Mouse (Mus musculus): ENCODE results near the gene Gm7579.
"Not testable (repeated sequence)": the region's sequence is repeated elsewhere in the genome, so short reads cannot be mapped to it uniquely, and the experiment has no call there.

The Gm7579 gene

DNA sequence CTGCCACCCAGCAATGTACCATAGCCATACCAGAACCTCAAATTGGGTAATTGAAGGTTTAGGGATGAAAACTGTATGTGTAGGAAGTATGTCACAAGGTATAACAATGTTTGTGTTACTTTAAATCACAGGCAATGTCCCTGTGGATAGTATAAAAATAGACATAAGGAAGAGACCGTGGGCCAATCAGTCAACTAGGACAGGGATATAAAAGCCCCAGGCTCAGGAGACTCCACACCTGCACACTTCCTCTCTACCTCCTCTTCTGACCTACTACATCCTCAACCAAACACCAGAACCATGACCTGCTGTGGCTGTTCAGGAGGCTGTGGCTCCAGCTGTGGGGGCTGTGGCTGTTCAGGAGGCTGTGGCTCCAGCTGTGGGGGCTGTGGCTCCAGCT lies at the start of gene Gm7579:
Gm7579 (plus strand) TSS at position 301 of the 400 bp plus-strand sequence.
- no peak for DNase-seq (ENCODE audit: low read depth, low spot score)

DNA sequence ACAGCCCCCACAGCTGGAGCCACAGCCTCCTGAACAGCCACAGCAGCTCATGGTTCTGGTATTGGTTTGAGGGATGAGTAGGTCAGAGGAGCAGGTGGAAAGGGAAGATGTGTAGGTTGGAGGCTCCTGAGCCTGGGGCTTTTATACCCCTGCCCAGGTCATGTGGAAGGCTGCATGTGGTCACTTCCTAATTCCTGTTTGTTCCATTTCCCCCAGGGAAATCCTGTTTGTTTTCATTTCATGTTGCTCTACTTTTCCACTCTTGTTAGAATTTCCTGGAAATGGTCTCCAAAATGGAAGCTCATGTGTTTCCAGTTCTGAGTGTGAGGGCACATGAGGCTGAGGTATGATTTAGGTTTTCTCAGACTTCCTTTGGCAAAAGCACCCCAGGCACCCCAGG lies 46.0 kb upstream of the Gm7579 start, which contains the start of gene Gm4553:
Gm4553 (minus strand) TSS at position 101 of the 400 bp plus-strand sequence.
- not testable (repeated sequence) for DNase-seq (ENCODE audit: low read depth, low spot score)

DNA sequence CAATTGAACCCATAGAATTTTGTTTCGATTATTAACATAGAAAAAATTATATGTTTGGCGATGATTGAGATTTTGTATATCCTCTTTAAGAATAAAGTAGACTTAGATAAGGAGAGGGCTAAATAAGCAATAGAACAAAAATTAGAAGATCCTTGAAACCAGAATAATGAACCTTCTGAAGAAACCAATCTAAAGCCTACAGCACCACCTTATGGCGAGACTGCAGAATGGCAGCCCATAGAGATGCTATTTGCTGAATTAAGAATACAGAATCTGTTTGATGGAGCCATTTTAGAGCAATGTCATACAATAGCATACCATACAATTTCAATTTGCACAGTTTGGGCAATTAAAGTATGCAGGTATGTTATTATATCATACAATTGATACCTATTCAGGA lies 41.8 kb upstream of the Gm7579 start:
- DNase-seq (ENCODE audit: low read depth, low spot score), result peak; percentile 62

DNA sequence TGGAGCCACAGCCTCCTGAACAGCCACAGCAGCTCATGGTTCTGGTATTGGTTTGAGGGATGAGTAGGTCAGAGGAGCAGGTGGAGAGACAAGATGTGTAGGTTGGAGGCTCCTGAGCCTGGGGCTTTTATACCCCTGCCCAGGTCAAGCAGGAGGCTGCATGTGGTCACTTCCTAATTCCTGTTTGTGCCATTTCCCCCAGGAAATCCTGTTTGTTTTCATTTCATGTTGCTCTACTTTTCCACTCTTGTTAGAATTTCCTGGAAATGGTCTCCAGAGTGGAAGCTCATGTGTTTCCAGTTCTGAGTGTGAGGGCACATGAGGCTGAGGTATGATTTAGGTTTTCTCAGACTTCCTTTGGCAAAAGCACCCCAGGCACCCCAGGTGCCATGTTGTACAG lies 35.8 kb upstream of the Gm7579 start, which contains the start of gene Krtap5-2:
Krtap5-2 (minus strand) TSS at position 101 of the 400 bp plus-strand sequence.
- not testable (repeated sequence) for DNase-seq (ENCODE audit: low read depth, low spot score)

DNA sequence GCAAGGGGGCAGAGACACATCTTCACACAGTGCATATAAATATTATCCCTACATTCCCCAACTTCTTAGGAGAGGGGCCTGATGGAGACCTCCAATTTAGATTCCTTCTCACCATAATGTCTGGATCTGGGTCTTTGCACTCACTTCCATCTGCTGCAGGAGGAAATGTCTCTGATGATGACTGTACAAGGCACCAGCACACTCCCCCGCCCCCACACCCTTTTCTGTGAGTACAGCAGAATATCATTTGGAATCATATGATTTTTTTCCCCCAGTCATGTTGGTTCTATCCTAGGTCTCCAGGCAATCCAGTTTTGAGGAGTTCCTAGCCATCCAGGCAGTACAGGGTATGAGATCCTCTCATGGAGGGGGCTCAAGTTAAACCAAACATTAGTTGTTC lies 33.0 kb upstream of the Gm7579 start:
- no peak for DNase-seq (ENCODE audit: low read depth, low spot score)

DNA sequence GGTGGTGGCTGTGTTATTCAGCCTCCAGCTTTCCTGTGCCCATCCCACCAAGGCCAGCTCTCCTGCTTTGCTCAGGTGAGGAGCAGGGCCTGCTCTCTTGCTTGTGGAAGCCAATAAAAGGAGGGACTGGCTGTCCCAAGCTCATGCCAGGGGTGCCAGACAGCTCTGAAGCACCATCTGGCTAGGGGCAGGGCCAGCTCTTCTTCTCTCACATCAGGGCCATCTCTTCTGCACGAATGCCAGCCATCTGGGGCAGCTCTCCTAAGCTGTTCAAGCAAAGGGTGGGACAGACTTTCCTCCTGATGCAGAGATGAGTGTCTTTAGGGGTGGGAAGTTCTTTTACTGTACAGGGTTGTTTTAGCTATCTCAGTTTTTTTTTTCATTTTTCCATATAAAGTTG lies 30.6 kb upstream of the Gm7579 start:
- DNase-seq (ENCODE audit: low read depth, low spot score), result no peak

GRCm38 (mm10) chr7:142188156-142188555 lies 23.5 kb upstream of the Gm7579 start:
- no peak for DNase-seq (ENCODE audit: low read depth, low spot score)

- DNase-seq (ENCODE audit: low read depth, low spot score), result no peak
Measured at GRCm38 (mm10) chr7:142190289-142190688, 21.4 kb upstream of the Gm7579 start, which contains the start of gene Gm10153. Gm10153 (minus strand) TSS chr7:142190389.

DNA sequence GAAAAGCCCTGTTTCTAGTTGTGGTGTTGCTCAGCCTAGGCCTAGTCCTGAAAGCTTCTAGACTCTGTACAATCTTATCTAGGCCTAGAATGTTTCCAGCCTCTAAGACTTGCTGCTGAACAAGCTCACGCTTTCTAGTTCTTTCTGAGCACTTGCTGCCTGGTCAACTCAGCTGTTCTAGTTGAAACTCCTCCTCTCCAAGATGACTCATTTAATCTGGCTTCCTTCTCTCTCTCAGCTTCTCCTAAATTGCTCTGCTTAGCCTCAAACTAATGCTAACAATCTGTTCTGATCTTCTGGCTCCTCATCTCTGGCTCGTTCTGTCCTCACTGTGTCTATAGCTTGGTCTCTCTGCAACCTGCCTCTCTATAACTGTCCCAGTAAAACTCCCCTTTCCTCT lies 12.9 kb upstream of the Gm7579 start:
- peak; percentile 27 for DNase-seq (ENCODE audit: low read depth, low spot score)

DNA sequence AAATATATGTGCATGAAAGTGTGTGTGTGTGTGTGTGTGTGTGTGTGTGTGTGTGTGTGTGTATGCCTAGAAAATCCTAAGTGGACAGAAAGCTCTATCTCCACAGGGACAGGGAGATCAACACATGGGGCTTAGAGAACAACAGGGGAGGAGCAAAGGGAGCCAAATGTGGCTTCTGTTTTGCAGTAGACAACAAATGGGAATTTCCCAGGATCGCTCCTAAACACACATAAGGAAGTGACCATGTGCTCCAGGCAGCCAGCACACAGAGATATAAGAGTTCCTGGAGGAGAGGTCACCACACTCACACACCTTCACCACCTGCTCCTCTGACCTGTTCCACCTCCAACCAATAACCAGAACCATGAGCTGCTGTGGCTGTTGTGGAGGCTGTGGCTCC lies 10.6 kb upstream of the Gm7579 start, which contains the start of gene Krtap5-3:
Krtap5-3 (plus strand) TSS at position 301 of the 400 bp plus-strand sequence.
- DNase-seq (ENCODE audit: low read depth, low spot score), result no peak

GRCm38 (mm10) chr7:142205488-142205887 lies 6.2 kb upstream of the Gm7579 start:
- no peak for DNase-seq (ENCODE audit: low read depth, low spot score)

DNA sequence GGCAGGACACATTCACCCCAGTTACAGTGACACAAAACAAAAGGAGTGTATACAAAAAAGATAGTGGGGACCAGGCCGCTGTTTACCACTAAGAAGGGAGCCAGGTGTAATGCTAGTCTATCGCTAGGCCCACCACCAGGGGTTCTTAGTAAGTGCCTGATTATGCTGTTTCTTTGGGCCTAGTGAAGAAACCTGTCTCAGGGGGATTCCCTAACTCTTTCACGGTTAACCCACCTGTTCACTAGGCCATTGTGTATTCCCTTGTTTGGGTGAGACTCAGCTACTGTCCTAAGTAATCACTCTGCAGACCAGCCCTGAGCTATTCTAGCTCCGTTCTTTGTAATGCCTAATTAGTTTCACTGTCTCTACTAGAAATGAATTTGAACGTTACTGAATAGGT lies 4.8 kb upstream of the Gm7579 start:
- DNase-seq (ENCODE audit: low read depth, low spot score), result not testable (repeated sequence)

GRCm38 (mm10) chr7:142212136-142212535 lies 477 bp downstream of the Gm7579 start:
- DNase-seq (ENCODE audit: low read depth, low spot score), result not testable (repeated sequence)

DNA sequence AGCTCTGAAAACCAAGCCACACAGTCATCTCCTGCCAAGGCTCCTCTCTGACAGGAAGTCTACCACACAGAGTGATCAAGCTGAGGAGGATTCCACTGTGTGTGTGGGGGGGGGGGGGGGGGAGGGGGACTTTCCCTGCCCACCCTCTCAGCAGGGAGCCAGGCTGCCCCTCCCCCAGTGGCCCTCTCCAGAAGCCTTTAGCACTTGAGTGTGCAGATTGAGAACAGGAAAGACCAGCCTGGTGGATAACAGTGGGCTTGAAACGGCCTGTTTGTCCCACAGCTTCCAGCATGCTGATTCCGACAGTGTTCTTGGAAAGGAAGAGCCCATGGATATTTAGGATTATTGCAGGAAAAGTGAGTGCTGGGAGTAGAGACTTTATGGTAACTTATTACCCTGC lies 12.9 kb downstream of the Gm7579 start:
- DNase-seq (ENCODE audit: low read depth, low spot score), result no peak

DNA sequence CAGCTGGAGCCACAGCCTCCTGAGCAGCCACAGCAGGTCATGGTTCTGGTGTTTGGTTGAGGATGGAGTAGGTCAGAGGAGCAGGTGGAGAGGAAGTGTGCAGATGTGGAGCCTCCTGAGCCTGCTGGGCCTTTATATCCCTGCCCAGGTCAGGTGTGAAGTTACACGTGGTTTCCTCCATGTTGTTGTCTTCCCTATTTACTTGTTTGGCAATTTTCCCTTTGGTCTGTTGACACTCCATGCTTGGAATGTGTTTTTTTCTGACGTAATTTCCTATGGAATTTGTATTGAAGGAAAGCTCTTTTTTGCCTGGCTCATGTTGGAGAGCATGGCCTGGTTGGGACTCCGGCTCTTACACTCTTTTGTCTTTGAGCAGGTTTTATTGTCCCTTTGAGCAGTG lies 18.2 kb downstream of the Gm7579 start, which contains the start of gene Krtap5-5:
Krtap5-5 (minus strand) TSS at position 101 of the 400 bp plus-strand sequence.
- peak; percentile 37 for DNase-seq (ENCODE audit: low read depth, low spot score)

DNA sequence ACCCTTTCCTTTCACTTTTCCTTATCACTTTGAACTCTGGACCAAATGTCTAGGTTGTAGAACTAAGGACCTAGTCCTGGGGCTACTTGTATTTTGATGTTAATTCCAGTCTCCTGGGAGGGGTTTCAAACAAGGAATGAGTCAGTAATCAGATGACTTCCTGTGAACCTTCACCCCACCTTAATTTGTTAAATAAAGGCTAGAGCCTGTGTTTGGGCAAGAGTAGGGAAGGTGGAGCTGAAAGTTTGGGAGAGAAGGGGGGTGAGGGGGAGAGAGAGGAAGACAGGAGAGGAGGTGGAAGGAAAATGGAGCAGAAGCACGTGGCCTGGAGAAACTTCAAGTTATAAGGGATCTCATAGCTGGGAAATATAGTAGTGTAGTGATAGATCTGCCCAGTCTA lies 19.9 kb downstream of the Gm7579 start:
- DNase-seq (ENCODE audit: low read depth, low spot score), result no peak

DNA sequence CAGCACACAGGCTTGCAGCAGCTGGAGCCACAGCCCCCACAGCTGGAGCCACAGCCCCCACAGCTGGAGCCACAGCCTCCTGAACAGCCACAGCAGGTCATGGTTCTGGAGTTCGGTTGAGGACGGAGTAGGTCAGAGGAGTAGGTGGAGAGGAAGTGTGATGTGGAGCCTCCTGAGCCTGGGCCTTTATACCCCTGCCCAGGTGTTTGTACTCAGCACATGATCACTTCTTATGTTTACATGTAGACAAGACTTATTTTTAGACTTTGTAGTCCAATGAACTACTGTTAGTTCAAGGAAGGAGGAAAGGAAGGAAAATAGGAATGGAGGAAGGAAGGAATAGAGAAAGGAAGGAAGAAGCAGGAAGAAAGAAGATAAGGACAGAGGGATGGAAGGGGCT lies 29.3 kb downstream of the Gm7579 start, which contains the start of gene Gm40460:
Gm40460 (minus strand) TSS at position 101 of the 400 bp plus-strand sequence.
- no peak for DNase-seq (ENCODE audit: low read depth, low spot score)

- peak; percentile 58 for DNase-seq (ENCODE audit: low read depth, low spot score)
Measured at GRCm38 (mm10) chr7:142249824-142250223, 38.2 kb downstream of the Gm7579 start.

DNA sequence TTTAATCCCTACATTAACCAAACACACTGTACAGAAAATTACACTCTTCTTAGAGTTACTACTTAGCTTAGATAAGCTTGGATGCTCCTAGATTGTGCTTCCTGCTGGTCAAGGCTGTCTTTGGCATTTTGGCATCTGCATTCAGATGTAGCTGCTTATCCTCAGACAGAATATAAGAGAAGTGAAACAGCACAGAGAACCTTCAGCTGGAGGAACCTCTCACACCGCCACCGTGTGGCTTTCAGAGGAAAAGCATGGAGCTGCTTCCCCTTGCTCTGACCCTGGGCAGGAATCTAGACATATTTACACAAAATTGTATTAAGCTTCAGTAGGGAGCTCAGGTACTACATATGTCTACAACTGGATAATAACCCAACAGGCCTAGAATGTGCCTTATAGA lies 43.9 kb downstream of the Gm7579 start:
- DNase-seq (ENCODE audit: low read depth, low spot score), result peak; percentile 53

GRCm38 (mm10) chr7:142258254-142258653 lies 46.6 kb downstream of the Gm7579 start, which contains the start of gene Gm2431:
Gm2431 (minus strand) TSS chr7:142258354.
- DNase-seq (ENCODE audit: low read depth, low spot score), result not testable (repeated sequence)

Data from 3T3-L1 (cell line).